Mouse (Mus musculus): ENCODE measurements at regions not wholly inside any gene's neighbourhood (a gene's known extent, or its start where the extent isn't known, plus 50 kb on each side); places are given as distances from the start of the nearest gene placed in this dataset.

DNA sequence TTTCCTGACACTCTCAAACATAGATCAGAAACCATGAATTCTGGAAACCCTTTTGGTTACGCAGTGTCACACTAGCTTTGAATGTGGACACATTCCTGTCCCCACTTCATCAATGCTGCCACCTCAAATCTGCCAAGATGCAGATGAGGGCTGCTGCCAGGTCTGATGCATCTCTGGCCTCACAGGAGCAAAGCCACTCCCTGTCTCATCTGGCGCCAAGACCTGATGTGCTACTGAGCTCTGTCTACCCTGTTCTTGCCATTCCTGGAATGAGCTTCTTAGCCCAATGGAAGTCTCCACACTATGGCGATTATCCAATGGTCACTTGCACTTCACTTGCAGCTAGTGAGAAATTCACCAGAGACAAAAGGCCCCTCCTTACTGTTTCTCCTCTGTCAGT lies 78.0 kb upstream of the Rarb start:
- WGBS = 96% methylated on average over 3 of the region's 3 CpGs
- TF ChIP-seq CTCF (IDR thresholded peaks at IDR 0.05; ENCODE audit: insufficient read depth, low read depth, low read length) (no peak), POLR2A (IDR thresholded peaks at IDR 0.05; ENCODE audit: insufficient read depth, low read depth, low read length) (no peak)
- H3K4me1 ChIP-seq (ENCODE audit: control insufficient read depth, insufficient read depth, low read length) = no peaks in the 10 kb centered on the region
- H3K4me3 ChIP-seq (ENCODE audit: insufficient read depth, low read depth, low read length) = no peak overlapping the region
- H3K27ac ChIP-seq (ENCODE audit: insufficient read depth, low read depth, low read length) = no peak overlapping the region

DNA sequence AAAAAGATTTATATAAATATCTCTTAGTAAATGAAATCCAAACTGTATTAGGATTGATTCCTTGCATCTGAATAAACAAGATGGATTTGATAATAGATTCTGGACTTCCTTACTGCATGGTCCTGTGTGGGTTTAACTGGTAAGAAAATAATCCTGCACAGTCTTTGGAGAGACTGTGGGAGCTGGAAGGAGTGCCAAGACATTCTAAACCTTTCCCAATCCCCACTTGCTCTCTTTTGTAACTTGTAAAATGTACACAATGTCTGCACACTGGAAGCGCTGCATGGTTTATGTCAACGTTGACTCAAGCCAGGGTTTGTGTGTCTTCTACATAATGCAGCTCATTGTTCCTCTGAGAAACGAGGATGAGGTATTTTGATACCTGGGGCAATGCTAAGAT lies 62.3 kb upstream of the Rarb start:
- 44% methylated on average over 3 of the region's 3 CpGs for WGBS
- Histone ChIP-seq H3K4me3 (ENCODE audit: insufficient read depth, low read depth, low read length) (no peak overlapping the region), H3K4me1 (ENCODE audit: control insufficient read depth, insufficient read depth, low read length) (no peaks in the 10 kb centered on the region), H3K27ac (ENCODE audit: insufficient read depth, low read depth, low read length) (no peak overlapping the region)
- no peak for TF ChIP-seq CTCF (IDR thresholded peaks at IDR 0.05; ENCODE audit: insufficient read depth, low read depth, low read length)
- no peak for TF ChIP-seq POLR2A (IDR thresholded peaks at IDR 0.05; ENCODE audit: insufficient read depth, low read depth, low read length)

DNA sequence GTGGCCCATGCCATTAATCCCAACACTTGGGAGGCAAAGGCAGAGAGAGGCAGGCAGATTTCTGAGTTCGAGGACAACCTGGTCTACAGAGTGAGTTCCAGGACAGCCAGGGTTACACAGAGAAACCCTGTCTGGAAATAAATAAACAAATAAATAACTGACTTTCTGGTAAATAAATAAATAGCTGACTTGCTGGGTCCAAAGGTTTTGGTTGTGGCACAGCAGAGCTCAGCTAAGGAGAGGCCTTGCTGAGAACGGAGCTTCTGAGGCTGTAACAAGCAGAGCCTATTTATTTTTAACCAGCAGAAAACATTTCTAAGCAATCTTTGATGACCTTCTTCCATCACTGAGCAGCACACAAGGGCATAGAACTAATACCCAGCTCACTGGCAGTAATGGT lies 50.3 kb upstream of the Rarb start:
- 92% methylated on average over 2 of the region's 2 CpGs for WGBS
- Histone ChIP-seq H3K4me3 (ENCODE audit: insufficient read depth, low read depth, low read length) (no peak overlapping the region), H3K4me1 (ENCODE audit: control insufficient read depth, insufficient read depth, low read length) (no peaks in the 10 kb centered on the region), H3K27ac (ENCODE audit: insufficient read depth, low read depth, low read length) (no peak overlapping the region)
- TF ChIP-seq CTCF (IDR thresholded peaks at IDR 0.05; ENCODE audit: insufficient read depth, low read depth, low read length) (no peak), POLR2A (IDR thresholded peaks at IDR 0.05; ENCODE audit: insufficient read depth, low read depth, low read length) (no peak)
